Mouse (Mus musculus) megakaryocyte, embryonic 14.5 days (primary cell): Measurements from ENCODE around the gene Fnbp1.

Experiments
- FLI1 ChIP-seq: IDR thresholded peaks from 2 replicates; pipeline ENCODE4 v1.6.1; 2012; ENCODE audit warnings: low read length, inconsistent platforms, mixed read lengths
- GATA1 ChIP-seq: IDR thresholded peaks from 3 replicates; pipeline ENCODE4 v1.6.1; 2012; ENCODE audit warnings: mixed read lengths, low read length, inconsistent platforms, borderline replicate concordance

GRCm38 (mm10) chr2:31077574-31077973, 64.2 kb downstream of the Fnbp1 start:
- no peak for TF ChIP-seq FLI1
- no peak for TF ChIP-seq GATA1
